Mouse (Mus musculus): Measurements from ENCODE around the gene Higd2a. TPM values are rescaled to one million over a fixed set of nuclear protein-coding genes. Genes with fewer than 3 reads are reported as not detected.

Gene Higd2a
- polyA plus RNA-seq, 1 experiment from 2014 or later = 295 TPM

GRCm38 (mm10) chr13:54574854-54575481, 15.0 kb upstream of the Higd2a start, which contains the start of gene Arl10:
TSS of gene Arl10 (plus strand) at chr13:54575015.
- WGBS = under 1% methylated on average over 55 of the region's 55 CpGs
- Histone ChIP-seq H3K36me3 (ENCODE audit: control insufficient read depth, insufficient read depth, low read length) (no peaks in the 10 kb centered on the region), H3K9me3 (ENCODE audit: control insufficient read depth, low read length) (no peaks in the 10 kb centered on the region), H3K4me2 (ENCODE audit: low read depth, low read length) (peak within 1 kb of the TSS; percentile 94), H3K27me3 (ENCODE audit: control insufficient read depth, insufficient read depth, low read length) (no peaks in the 10 kb centered on the region; the same call in 1 of the 2 replicates), H3K9ac (replicated peaks; ENCODE audit: low read depth, low read length) (peak within 1 kb of the TSS; percentile 83), H3K4me3 (ENCODE audit: low read depth, low read length) (peak within 1 kb of the TSS; percentile 90), H3K27ac (ENCODE audit: low read depth, low read length) (peak within 1 kb of the TSS; percentile 56; the same call in 1 of the 2 replicates), H3K4me1 (ENCODE audit: control insufficient read depth, insufficient read depth, low read length) (peaks cover 16% of the 10 kb centered on the region)
- peak; percentile 94 for ATAC-seq (ENCODE audit: low read depth)

- Histone ChIP-seq H3K4me2 (ENCODE audit: low read depth, low read length) (peak overlapping the region; percentile 94), H3K4me3 (ENCODE audit: low read depth, low read length) (peak overlapping the region; percentile 90), H3K9me3 (ENCODE audit: control insufficient read depth, low read length) (no peaks in the 10 kb centered on the region), H3K9ac (replicated peaks; ENCODE audit: low read depth, low read length) (peak overlapping the region; percentile 83), H3K27me3 (ENCODE audit: control insufficient read depth, insufficient read depth, low read length) (no peaks in the 10 kb centered on the region; the same call in 1 of the 2 replicates), H3K36me3 (ENCODE audit: control insufficient read depth, insufficient read depth, low read length) (no peaks in the 10 kb centered on the region), H3K27ac (ENCODE audit: low read depth, low read length) (peak overlapping the region; percentile 56; the same call in 1 of the 2 replicates), H3K4me1 (ENCODE audit: control insufficient read depth, insufficient read depth, low read length) (peaks cover 16% of the 10 kb centered on the region)
- peak; percentile 23 for ATAC-seq (ENCODE audit: low read depth)
- 2% methylated on average over 19 of the region's 19 CpGs for WGBS
Measured at GRCm38 (mm10) chr13:54575489-54575888, 14.5 kb upstream of the Higd2a start.

GRCm38 (mm10) chr13:54577652-54578507, 12.1 kb upstream of the Higd2a start:
- H3K27me3 ChIP-seq (ENCODE audit: control insufficient read depth, insufficient read depth, low read length) = no peaks in the 10 kb centered on the region; the same call in 1 of the 2 replicates
- no peak for ATAC-seq (ENCODE audit: low read depth)
- WGBS = 77% methylated on average over 21 of the region's 21 CpGs
- H3K4me1 ChIP-seq (ENCODE audit: control insufficient read depth, insufficient read depth, low read length) = peaks cover 16% of the 10 kb centered on the region
- no peak overlapping the region for H3K4me3 ChIP-seq (ENCODE audit: low read depth, low read length)
- H3K4me2 ChIP-seq (ENCODE audit: low read depth, low read length) = no peak overlapping the region
- H3K9me3 ChIP-seq (ENCODE audit: control insufficient read depth, low read length) = no peaks in the 10 kb centered on the region
- no peak overlapping the region for H3K27ac ChIP-seq (ENCODE audit: low read depth, low read length)
- peaks cover 14% of the 10 kb centered on the region for H3K36me3 ChIP-seq (ENCODE audit: control insufficient read depth, insufficient read depth, low read length)
- no peak overlapping the region for H3K9ac ChIP-seq (replicated peaks; ENCODE audit: low read depth, low read length)

GRCm38 (mm10) chr13:54581385-54581784, 8.6 kb upstream of the Higd2a start:
- no peak for ATAC-seq (ENCODE audit: low read depth)
- Histone ChIP-seq H3K4me2 (ENCODE audit: low read depth, low read length) (no peak overlapping the region), H3K9me3 (ENCODE audit: control insufficient read depth, low read length) (no peaks in the 10 kb centered on the region), H3K9ac (replicated peaks; ENCODE audit: low read depth, low read length) (no peak overlapping the region), H3K36me3 (ENCODE audit: control insufficient read depth, insufficient read depth, low read length) (peaks cover 21% of the 10 kb centered on the region), H3K4me3 (ENCODE audit: low read depth, low read length) (no peak overlapping the region), H3K4me1 (ENCODE audit: control insufficient read depth, insufficient read depth, low read length) (peaks cover 5% of the 10 kb centered on the region; the same call in 1 of the 2 replicates), H3K27ac (ENCODE audit: low read depth, low read length) (no peak overlapping the region), H3K27me3 (ENCODE audit: control insufficient read depth, insufficient read depth, low read length) (no peaks in the 10 kb centered on the region)
- WGBS = 81% methylated on average over 2 of the region's 2 CpGs

GRCm38 (mm10) chr13:54582126-54582525, 7.9 kb upstream of the Higd2a start:
- no peaks in the 10 kb centered on the region for H3K4me1 ChIP-seq (ENCODE audit: control insufficient read depth, insufficient read depth, low read length)
- H3K9me3 ChIP-seq (ENCODE audit: control insufficient read depth, low read length) = no peaks in the 10 kb centered on the region
- no peaks in the 10 kb centered on the region for H3K27me3 ChIP-seq (ENCODE audit: control insufficient read depth, insufficient read depth, low read length)
- ATAC-seq (ENCODE audit: low read depth) = no peak
- no peak overlapping the region for H3K4me3 ChIP-seq (ENCODE audit: low read depth, low read length)
- H3K9ac ChIP-seq (replicated peaks; ENCODE audit: low read depth, low read length) = no peak overlapping the region
- WGBS = 61% methylated on average over 10 of the region's 10 CpGs
- no peak overlapping the region for H3K4me2 ChIP-seq (ENCODE audit: low read depth, low read length)
- no peak overlapping the region for H3K27ac ChIP-seq (ENCODE audit: low read depth, low read length)
- H3K36me3 ChIP-seq (ENCODE audit: control insufficient read depth, insufficient read depth, low read length) = peaks cover 21% of the 10 kb centered on the region

- 92% methylated on average over 5 of the region's 5 CpGs for WGBS
- no peak overlapping the region for H3K9ac ChIP-seq (replicated peaks; ENCODE audit: low read depth, low read length)
- no peak overlapping the region for H3K4me3 ChIP-seq (ENCODE audit: low read depth, low read length)
- ATAC-seq (ENCODE audit: low read depth) = no peak
- peaks cover 21% of the 10 kb centered on the region for H3K36me3 ChIP-seq (ENCODE audit: control insufficient read depth, insufficient read depth, low read length)
- no peak overlapping the region for H3K4me2 ChIP-seq (ENCODE audit: low read depth, low read length)
- H3K27me3 ChIP-seq (ENCODE audit: control insufficient read depth, insufficient read depth, low read length) = no peaks in the 10 kb centered on the region
- H3K27ac ChIP-seq (ENCODE audit: low read depth, low read length) = no peak overlapping the region
- no peaks in the 10 kb centered on the region for H3K4me1 ChIP-seq (ENCODE audit: control insufficient read depth, insufficient read depth, low read length)
- H3K9me3 ChIP-seq (ENCODE audit: control insufficient read depth, low read length) = no peaks in the 10 kb centered on the region
Measured at GRCm38 (mm10) chr13:54582860-54583259, 7.1 kb upstream of the Higd2a start.

- WGBS = 94% methylated on average over 11 of the region's 11 CpGs
Measured at GRCm38 (mm10) chr13:54585831-54586230, 4.2 kb upstream of the Higd2a start.

GRCm38 (mm10) chr13:54589414-54589995, 502 bp upstream of the Higd2a start:
- no peak overlapping the region for H3K27ac ChIP-seq (ENCODE audit: low read depth, low read length)

More at GRCm38 (mm10) chr13:54585831-54586230, 4.2 kb upstream of the Higd2a start:
- Histone ChIP-seq H3K27me3 (ENCODE audit: control insufficient read depth, insufficient read depth, low read length) (no peaks in the 10 kb centered on the region), H3K9ac (replicated peaks; ENCODE audit: low read depth, low read length) (no peak overlapping the region), H3K36me3 (ENCODE audit: control insufficient read depth, insufficient read depth, low read length) (peaks cover 18% of the 10 kb centered on the region), H3K4me1 (ENCODE audit: control insufficient read depth, insufficient read depth, low read length) (peaks cover 7% of the 10 kb centered on the region; the same call in 1 of the 2 replicates), H3K4me2 (ENCODE audit: low read depth, low read length) (no peak overlapping the region), H3K4me3 (ENCODE audit: low read depth, low read length) (no peak overlapping the region), H3K27ac (ENCODE audit: low read depth, low read length) (no peak overlapping the region), H3K9me3 (ENCODE audit: control insufficient read depth, low read length) (no peaks in the 10 kb centered on the region)
- ATAC-seq (ENCODE audit: low read depth) = no peak

More at GRCm38 (mm10) chr13:54589414-54589995, 502 bp upstream of the Higd2a start:
- ATAC-seq (ENCODE audit: low read depth) = peak; percentile 18; the same call in 1 of the 2 replicates
- Histone ChIP-seq H3K36me3 (ENCODE audit: control insufficient read depth, insufficient read depth, low read length) (no peaks in the 10 kb centered on the region; the same call in 1 of the 2 replicates), H3K4me2 (ENCODE audit: low read depth, low read length) (peak overlapping the region; percentile 72), H3K27me3 (ENCODE audit: control insufficient read depth, insufficient read depth, low read length) (no peaks in the 10 kb centered on the region), H3K9me3 (ENCODE audit: control insufficient read depth, low read length) (no peaks in the 10 kb centered on the region), H3K4me1 (ENCODE audit: control insufficient read depth, insufficient read depth, low read length) (peaks cover 14% of the 10 kb centered on the region; the same call in 1 of the 2 replicates), H3K4me3 (ENCODE audit: low read depth, low read length) (peak overlapping the region; percentile 70), H3K9ac (replicated peaks; ENCODE audit: low read depth, low read length) (peak overlapping the region; percentile 50)
- 2% methylated on average over 24 of the region's 24 CpGs for WGBS

Data from neural tube, embryonic 14.5 days (tissue).